Mouse (Mus musculus) liver, postnatal 0 days (tissue): ENCODE results near the gene Efna2. TPM values are rescaled to one million over a fixed set of nuclear protein-coding genes. Genes with fewer than 3 reads are reported as not detected.

ENCODE experiments used
- ATAC-seq: fragments of 200-750 bp; cut with Nextera tagmentation; 2 replicates; pipeline ENCODE4 v1.8.0; 2017; ENCODE audit warnings: mild to moderate bottlenecking, moderate library complexity
- DNase-seq: peaks from one replicate; pipeline ENCODE4 v3.0.0-alpha.2; 2016
- H3K27ac ChIP-seq: fragments of 300-500 bp; sonication (generic); 2 replicates; pipeline ENCODE4 v1.5.1; 2014; ENCODE audit warnings: antibody characterized with exemption, moderate library complexity, mild to moderate bottlenecking, low read depth
- H3K27me3 ChIP-seq: fragments of 300-500 bp; sonication (generic); 2 replicates; pipeline ENCODE4 v1.6.1; 2014; ENCODE audit warnings: low read length, control low read depth, mixed read lengths; ENCODE audit not compliant: insufficient read depth
- H3K36me3 ChIP-seq: fragments of 300-500 bp; sonication (generic); replicated peaks from 2 replicates; pipeline ENCODE4 v1.6.1; 2014; ENCODE audit warnings: mild to moderate bottlenecking, control low read depth, low read length, moderate library complexity, mixed read lengths; ENCODE audit not compliant: insufficient read depth
- H3K4me1 ChIP-seq: fragments of 300-500 bp; sonication (generic); 2 replicates; pipeline ENCODE4 v1.6.1; 2014; ENCODE audit warnings: antibody characterized with exemption, mild to moderate bottlenecking, control low read depth; ENCODE audit not compliant: insufficient read depth
- H3K4me2 ChIP-seq: fragments of 300-500 bp; sonication (generic); 2 replicates; pipeline ENCODE4 v1.6.1; 2014; ENCODE audit warnings: low read depth, mild to moderate bottlenecking, low read length, moderate library complexity, mixed read lengths
- H3K4me3 ChIP-seq: fragments of 300-500 bp; sonication (generic); 2 replicates; pipeline ENCODE4 v1.5.1; 2014; ENCODE audit warnings: low read depth, low read length
- H3K9ac ChIP-seq: fragments of 300-500 bp; sonication (generic); replicated peaks from 2 replicates; pipeline ENCODE4 v1.6.1; 2014; ENCODE audit warnings: mild to moderate bottlenecking, moderate library complexity
- H3K9me3 ChIP-seq: fragments of 300-500 bp; sonication (generic); 2 replicates; pipeline ENCODE4 v1.6.1; 2016; ENCODE audit warnings: mild to moderate bottlenecking, control low read depth, low read length, mixed read lengths
- CTCF ChIP-seq: sonication (generic); IDR thresholded peaks from 2 replicates; pipeline ENCODE4 v1.5.1; 2016; ENCODE audit warnings: antibody characterized with exemption, low read depth
- EP300 ChIP-seq: IDR thresholded peaks from 2 replicates; pipeline ENCODE4 v1.6.1; 2016; ENCODE audit warnings: antibody characterized with exemption, low read depth, mild to moderate bottlenecking
- WGBS: fragments of 180-500 bp; shearing (Covaris S2); extraction: QIAGEN DNeasy Blood & Tissue Kit; methylation state at CpG from one replicate; pipeline ENCODE4 v1.1.7; 2014; ENCODE audit not compliant: insufficient replicate concordance; 5-methylcytosine and 5-hydroxymethylcytosine counted together
- polyA plus RNA-seq: library from polyadenylated mRNA; unstranded; fragments of >200 nt; fragmentation: Nextera tagmentation; extraction: Ambion mirVana; gene quantifications from 2 replicates; pipeline ENCODE4 v1.2.1, GENCODE M21; 2015

Gene Efna2
- polyA plus RNA-seq, 1 experiment from 2014 or later = 0.18 TPM

GRCm38 (mm10) chr10:80158307-80158986 lies 20.8 kb upstream of the Efna2 start:
- ATAC-seq = no peak

GRCm38 (mm10) chr10:80159021-80159560 lies 20.2 kb upstream of the Efna2 start:
- TF ChIP-seq EP300 (no peak), CTCF (no peak)
- Histone ChIP-seq H3K27ac (peak overlapping the region; percentile 92), H3K36me3 (peaks cover 36% of the 10 kb centered on the region), H3K4me1 (peaks cover 81% of the 10 kb centered on the region), H3K4me3 (peak overlapping the region; percentile 58), H3K9me3 (no peaks in the 10 kb centered on the region), H3K27me3 (no peaks in the 10 kb centered on the region), H3K4me2 (peak overlapping the region; percentile 89), H3K9ac (peak overlapping the region; percentile 53; the same call in 1 of the 2 replicates)
- WGBS = 10% methylated on average over 12 of the region's 12 CpGs
- peak; percentile 59 for DNase-seq
- ATAC-seq = no peak; the same call in 1 of the 2 replicates

More at GRCm38 (mm10) chr10:80158307-80158986, 20.8 kb upstream of the Efna2 start:
- peaks cover 81% of the 10 kb centered on the region for H3K4me1 ChIP-seq
- peak overlapping the region; percentile 53 for H3K9ac ChIP-seq
- no peaks in the 10 kb centered on the region for H3K9me3 ChIP-seq
- 7% methylated on average over 18 of the region's 18 CpGs for WGBS
- peaks cover 42% of the 10 kb centered on the region for H3K36me3 ChIP-seq
- DNase-seq = peak; percentile 82
- H3K27me3 ChIP-seq = no peaks in the 10 kb centered on the region
- peak overlapping the region; percentile 58; the same call in 1 of the 2 replicates for H3K4me3 ChIP-seq
- H3K4me2 ChIP-seq = peak overlapping the region; percentile 89
- 0 out of 2 replicates have a peak, but pooled peaks have one; percentile 23 for TF ChIP-seq EP300
- TF ChIP-seq CTCF = no peak
- peak overlapping the region; percentile 92 for H3K27ac ChIP-seq

DNA sequence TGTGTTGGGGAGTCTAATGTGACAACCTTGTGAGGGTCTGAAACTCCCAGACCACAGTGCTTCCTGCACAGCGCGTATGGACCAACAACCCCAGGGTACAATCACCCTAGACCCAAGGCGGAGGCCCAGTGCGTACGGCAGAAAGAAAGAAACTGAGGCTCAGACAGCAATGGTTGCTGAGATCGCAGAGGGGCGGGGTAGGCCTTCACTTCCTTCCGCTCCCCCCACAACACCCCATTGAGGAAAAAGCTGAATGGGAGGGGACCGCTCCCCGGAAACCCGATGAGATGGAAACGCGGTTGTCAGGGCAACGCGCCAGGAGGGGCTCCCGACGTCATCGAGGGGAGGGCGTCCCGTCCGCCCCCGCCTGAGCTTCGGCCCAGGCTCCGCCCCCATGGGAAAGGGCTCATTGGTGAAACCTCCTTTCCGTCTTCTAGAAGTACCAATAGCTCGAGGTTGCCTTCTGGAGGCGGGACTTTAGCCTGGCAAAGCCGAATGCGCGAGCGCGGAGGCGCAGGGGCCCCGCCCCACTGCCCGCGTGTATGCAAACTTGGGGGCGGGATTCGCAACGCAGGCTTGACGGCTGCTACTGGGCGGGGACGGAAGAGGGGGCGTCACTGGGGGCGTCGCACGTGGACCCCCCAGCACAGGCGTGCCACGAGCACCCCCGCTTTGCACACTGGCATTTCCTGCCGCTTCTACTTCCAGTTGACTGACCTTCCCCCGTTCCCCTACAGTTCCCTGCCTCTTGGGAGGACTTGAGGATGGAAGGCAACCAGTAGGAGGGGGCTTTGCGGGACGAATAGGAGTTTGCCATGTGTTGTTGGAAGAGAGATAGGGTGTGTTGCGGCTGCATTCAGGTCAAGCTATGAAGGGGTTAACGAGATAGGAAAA lies 19.5 kb upstream of the Efna2 start:
- peak; percentile 82 for ATAC-seq
- H3K36me3 ChIP-seq = peaks cover 29% of the 10 kb centered on the region
- H3K9me3 ChIP-seq = no peaks in the 10 kb centered on the region
- peak overlapping the region; percentile 58 for H3K4me3 ChIP-seq
- under 1% methylated on average over 55 of the region's 55 CpGs for WGBS
- H3K9ac ChIP-seq = peak overlapping the region; percentile 53; the same call in 1 of the 2 replicates
- TF ChIP-seq EP300 (no peak), CTCF (0 out of 2 replicates have a peak, but pooled peaks have one; percentile 3)
- H3K4me2 ChIP-seq = peak overlapping the region; percentile 89
- peaks cover 83% of the 10 kb centered on the region for H3K4me1 ChIP-seq
- DNase-seq = peak; percentile 98
- H3K27me3 ChIP-seq = no peaks in the 10 kb centered on the region
- H3K27ac ChIP-seq = peak overlapping the region; percentile 97

GRCm38 (mm10) chr10:80160455-80161371 lies 18.6 kb upstream of the Efna2 start:
- peaks cover 20% of the 10 kb centered on the region for H3K36me3 ChIP-seq
- peak overlapping the region; percentile 75 for H3K9ac ChIP-seq
- H3K4me3 ChIP-seq = peak overlapping the region; percentile 58
- peaks cover 84% of the 10 kb centered on the region for H3K4me1 ChIP-seq
- H3K9me3 ChIP-seq = no peaks in the 10 kb centered on the region
- H3K27me3 ChIP-seq = no peaks in the 10 kb centered on the region
- 2% methylated on average over 31 of the region's 33 CpGs for WGBS
- peak overlapping the region; percentile 89 for H3K4me2 ChIP-seq
- TF ChIP-seq EP300 (peak; percentile 14; the same call in 1 of the 2 replicates), CTCF (no peak; the same call in 1 of the 2 replicates)
- DNase-seq (peak; percentile 92), ATAC-seq (peak; percentile 37)
- peak overlapping the region; percentile 97 for H3K27ac ChIP-seq

DNA sequence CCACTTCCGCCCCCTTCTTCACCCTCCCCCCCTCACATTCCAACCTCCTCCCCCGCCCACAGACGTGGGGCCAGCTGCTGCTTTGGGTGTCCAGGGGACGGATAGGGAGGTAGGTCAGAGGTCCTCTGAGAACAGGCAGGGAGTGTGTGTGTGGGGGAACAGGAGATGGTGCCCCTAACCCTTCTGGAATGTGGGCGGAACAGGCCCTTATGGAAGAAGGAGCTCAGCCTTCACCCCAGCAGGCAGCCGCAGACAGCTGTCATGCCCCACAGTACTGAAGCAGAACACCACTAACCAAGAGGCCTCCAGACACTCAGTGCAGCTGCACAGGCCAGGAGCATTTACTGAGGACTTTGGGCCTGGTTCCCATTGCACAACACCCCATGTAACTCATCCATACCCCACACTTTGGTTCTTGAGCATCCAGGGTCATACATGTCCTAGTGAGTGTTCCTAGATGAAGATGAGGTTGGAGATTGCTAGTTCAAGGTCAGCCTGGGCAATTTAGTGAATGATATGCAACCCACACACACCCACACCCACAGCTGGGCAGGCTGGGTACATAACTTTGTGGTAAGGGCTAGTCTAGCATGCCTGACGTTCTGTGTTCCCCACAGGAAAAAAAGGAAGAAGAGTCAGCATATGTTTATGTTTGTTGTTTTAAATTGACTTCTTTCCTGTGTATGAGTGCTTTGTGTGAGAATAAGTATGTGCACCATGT lies 17.6 kb upstream of the Efna2 start:
- peaks cover 83% of the 10 kb centered on the region for H3K4me1 ChIP-seq
- peak overlapping the region; percentile 58 for H3K4me3 ChIP-seq
- H3K27ac ChIP-seq = peak overlapping the region; percentile 97
- DNase-seq (peak; percentile 62), ATAC-seq (peak; percentile 9; the same call in 1 of the 2 replicates)
- no peaks in the 10 kb centered on the region for H3K9me3 ChIP-seq
- WGBS = 23% methylated on average over 5 of the region's 7 CpGs
- peaks cover 10% of the 10 kb centered on the region for H3K36me3 ChIP-seq
- H3K4me2 ChIP-seq = peak overlapping the region; percentile 89
- TF ChIP-seq CTCF (no peak), EP300 (no peak)
- no peaks in the 10 kb centered on the region for H3K27me3 ChIP-seq
- peak overlapping the region; percentile 75 for H3K9ac ChIP-seq
